Mouse (Mus musculus) G1E-ER4 (cell line): ENCODE results near the gene Dnajc28. TPM values are rescaled to one million over a fixed set of nuclear protein-coding genes. Genes with fewer than 3 reads are reported as not detected.

ENCODE experiments used
- GATA1 ChIP-seq: IDR thresholded peaks from one replicate; pipeline ENCODE4 v1.8.0; 2012; ENCODE audit warnings: low read length, inconsistent platforms
- polyA plus RNA-seq: library from polyadenylated mRNA; stranded (reverse); fragments of >175 nt; gene quantifications from 2 replicates; pipeline ENCODE4 v1.2.3, GENCODE M21; 2012

The Dnajc28 gene
- polyA plus RNA-seq, 1 experiment: 0.69 TPM

DNA sequence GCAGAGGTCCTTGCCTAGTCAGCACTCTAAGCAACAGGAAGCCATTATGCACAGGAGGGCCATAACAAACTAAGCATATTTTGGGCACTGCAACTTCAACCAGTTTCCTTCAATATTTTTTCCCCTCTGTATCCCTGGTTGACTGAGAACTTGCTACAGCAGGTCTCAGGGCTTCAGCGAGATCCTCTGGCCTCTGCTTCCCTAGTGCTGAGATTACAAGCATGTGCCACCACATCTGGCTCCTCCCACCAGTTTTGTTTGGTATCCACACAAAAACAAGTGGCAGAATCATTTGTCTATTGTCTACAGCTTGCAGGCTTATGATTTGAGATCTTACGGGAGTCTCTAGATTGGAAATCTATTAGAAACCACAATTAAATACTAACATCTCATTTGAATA, 26.1 kb upstream of the Dnajc28 start:
- TF ChIP-seq GATA1: no peak

GRCm38 (mm10) chr16:91640171-91640570, 21.3 kb upstream of the Dnajc28 start:
- no peak for TF ChIP-seq GATA1

GRCm38 (mm10) chr16:91639636-91640035, 20.8 kb upstream of the Dnajc28 start:
- no peak for TF ChIP-seq GATA1

GRCm38 (mm10) chr16:91639161-91639560, 20.3 kb upstream of the Dnajc28 start:
- TF ChIP-seq GATA1: no peak

- TF ChIP-seq GATA1: no peak
These were observed 14.8 kb upstream of the Dnajc28 start for GRCm38 (mm10) chr16:91633641-91634040.

GRCm38 (mm10) chr16:91632940-91633339, 14.1 kb upstream of the Dnajc28 start:
- no peak for TF ChIP-seq GATA1

DNA sequence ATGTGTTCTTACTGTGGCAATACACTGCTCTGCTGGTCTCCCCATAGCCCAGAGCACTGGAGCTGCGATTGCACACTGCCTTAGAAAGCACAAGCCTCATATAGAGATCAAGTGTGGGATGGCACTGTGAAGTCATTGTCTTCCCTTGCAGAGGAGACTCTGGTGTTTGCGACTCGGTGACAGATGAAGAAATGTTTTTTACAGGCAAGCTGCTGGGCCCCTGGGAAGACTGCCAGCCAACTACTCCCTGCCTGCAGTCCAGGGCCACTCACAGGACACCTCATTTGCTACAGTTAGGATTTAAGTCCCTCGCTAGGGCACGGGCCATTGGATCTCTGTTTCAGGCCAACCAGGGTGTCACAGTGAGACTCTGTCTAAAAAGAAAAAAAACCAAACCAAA, 13.6 kb upstream of the Dnajc28 start:
- TF ChIP-seq GATA1: no peak

DNA sequence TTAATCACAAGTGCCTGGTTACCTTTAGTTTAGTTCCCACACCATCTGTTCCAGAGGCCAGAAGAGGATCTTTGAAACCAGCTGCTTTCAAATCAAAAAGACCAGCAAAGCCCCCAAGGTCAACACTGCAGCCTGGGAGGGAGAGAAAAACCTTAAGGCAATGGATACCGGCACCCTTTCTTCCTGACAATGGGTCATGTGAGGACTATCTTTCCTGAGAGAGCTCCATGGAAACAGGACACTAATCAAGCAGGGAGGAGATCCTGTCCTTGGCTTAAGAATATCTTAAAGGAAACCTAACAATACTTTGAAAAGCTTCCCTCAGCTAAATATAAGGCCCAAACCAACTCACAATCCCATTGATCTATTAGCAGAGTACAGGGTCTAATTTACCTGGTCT, 11.8 kb upstream of the Dnajc28 start:
- TF ChIP-seq GATA1: no peak

DNA sequence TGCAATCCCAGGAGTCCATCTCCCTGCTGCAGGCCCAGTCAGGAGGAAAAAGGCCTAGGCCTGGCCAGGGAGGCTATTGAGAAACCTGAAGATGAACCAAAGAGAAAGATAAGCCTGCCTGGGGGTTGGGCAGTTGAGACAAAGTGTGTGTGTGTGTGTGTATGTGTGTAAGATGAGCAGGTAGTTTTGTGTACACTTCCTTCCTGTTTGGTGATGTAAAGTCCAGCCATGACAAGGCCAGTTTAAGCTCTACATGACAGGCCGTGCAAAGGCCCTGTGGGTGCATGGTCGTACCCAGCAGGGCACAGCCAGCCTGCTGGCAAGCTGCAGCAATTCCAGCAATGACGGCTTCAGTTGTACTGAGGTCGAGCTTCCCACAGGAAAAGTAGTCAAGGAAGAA, 10.9 kb upstream of the Dnajc28 start:
- TF ChIP-seq GATA1: no peak

DNA sequence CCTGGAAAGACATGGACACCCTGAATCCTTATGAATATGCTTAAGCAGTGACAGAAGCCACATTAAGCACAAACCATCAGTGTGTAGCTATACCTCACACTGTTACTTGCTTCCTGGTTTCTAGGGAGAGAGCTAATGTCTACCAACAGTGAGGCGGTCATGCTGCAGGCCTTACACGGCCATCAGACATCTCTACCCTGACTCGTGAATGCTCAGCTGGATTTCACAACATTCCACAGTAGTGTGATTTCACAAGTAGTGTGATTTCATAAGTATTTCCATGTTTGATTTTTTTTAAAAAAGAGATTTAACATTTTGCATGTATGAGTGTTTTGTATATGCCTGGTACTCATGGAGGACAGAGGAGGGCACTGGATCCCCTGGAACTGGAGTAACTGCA, 9.8 kb upstream of the Dnajc28 start:
- TF ChIP-seq GATA1: no peak

GRCm38 (mm10) chr16:91627831-91628230, 9.0 kb upstream of the Dnajc28 start:
- no peak for TF ChIP-seq GATA1

DNA sequence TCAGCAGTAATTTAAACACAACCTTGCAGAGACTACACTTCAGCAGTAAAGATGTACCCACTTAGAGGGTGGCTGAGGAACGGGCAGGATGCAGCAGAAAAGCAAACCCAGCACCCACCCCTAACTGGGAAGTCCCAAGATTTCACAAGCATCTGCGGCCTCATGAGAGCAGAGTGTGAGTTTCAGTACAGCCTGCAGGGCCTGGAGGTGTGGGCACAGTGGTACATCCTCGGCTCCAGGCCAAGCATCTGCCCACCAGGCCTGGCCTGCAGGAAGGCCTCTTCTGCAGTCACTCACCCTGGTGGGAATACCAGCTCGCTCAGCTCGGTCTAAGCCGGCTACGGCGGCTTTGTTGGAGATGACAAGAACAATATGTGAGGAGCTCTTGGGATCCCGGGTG, 4.2 kb upstream of the Dnajc28 start:
- no peak for TF ChIP-seq GATA1

- no peak for TF ChIP-seq GATA1
These were observed 2.2 kb upstream of the Dnajc28 start for GRCm38 (mm10) chr16:91620991-91621390.

DNA sequence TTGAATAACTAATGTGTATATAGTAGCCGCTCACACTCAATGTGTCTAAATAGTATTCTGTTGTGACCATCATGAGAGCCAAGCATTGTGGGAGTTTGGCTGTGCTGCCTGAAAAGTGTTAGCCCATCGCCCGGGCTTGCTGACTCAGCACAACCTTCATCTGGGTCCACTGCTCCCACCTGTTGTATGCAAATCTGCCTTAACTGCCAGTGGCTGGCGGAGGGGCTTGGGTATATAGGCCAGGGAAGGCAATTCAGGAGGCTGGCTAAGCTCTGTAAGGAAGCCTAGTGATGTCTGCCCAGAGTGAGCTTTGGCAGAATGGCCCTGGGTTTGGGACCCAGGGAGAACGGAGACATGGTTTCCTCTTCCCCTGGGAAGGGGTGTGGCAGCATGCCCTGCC, 1.4 kb upstream of the Dnajc28 start:
- no peak for TF ChIP-seq GATA1

- TF ChIP-seq GATA1: no peak
These were observed 4.3 kb downstream of the Dnajc28 start for GRCm38 (mm10) chr16:91614552-91614951.

GRCm38 (mm10) chr16:91612525-91612924, 6.3 kb downstream of the Dnajc28 start:
- no peak for TF ChIP-seq GATA1

DNA sequence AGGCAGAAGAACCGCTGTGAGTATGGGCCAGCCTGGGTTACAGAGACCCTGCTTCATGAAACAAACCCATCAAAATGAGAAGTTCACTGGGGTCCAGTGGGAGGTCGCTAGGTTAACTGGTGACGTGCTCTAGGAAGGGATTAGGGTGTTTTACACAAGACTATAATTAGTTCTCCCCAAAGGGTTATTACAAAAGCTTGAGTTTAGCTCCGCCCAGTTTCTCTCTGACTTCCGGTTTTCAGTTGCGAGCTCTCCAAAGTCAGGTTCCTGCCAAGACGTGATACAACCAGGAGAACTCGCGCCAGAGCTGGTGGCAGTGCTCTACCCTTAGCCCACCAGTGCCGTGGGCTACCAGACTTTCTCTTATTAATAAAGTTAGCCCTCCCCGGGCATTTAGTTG, 7.6 kb downstream of the Dnajc28 start:
- TF ChIP-seq GATA1: no peak

DNA sequence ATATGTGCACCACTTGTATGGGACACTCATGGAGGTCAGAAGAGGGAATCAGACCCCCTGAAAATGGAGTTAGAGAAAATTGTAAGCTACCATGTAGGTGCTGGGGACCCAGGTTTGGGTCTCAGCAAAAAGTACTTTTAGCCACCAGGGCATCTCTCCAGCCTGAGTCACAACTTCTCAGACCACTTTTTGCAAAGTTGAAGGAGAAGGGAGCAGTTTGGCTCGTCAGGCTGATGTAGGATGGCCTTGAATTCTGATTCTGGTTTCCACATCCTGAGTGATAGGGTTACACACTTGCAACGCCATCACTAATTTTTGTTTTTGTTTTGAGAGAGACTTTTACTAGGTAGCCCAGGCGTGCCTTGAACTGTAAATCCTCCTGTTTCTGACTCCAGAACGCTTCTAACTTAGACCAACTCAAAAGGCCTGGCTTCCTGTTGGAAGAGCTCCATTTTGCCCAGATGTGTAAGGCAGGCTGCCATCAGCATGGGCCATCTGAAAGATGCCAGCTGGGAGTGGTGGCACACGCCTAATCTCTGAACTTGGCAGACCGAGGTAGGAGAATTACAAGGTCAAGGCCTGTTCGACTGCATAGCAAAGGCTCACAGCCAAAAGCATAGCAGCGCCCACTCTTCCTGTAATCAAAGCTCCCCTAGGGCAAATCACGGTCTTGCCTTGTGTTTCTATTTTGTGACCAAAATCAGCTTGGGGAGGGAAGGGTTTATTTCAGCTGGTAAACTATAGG, 9.2 kb downstream of the Dnajc28 start:
- no peak for TF ChIP-seq GATA1
